Mouse (Mus musculus): ENCODE data around the gene Crocc2. TPM values are rescaled to one million over a fixed set of nuclear protein-coding genes. Genes with fewer than 3 reads are reported as not detected.
"Not testable (repeated sequence)": the region's sequence is repeated elsewhere in the genome, so short reads cannot be mapped to it uniquely, and the experiment has no call there.

Crocc2 gene
- total RNA-seq, 2 experiments from 2014 or later = 0.22 to 0.36 TPM

GRCm38 (mm10) chr1:93174399-93174798 lies 5.9 kb downstream of the Crocc2 start:
- Histone ChIP-seq H3K4me3 (no peak overlapping the region), H3K27ac (no peak overlapping the region)
- TF ChIP-seq CTCF (conservative IDR thresholded peaks at IDR 0.05) = peak; percentile 100
- peak; percentile 58 to 88 for DNase-seq (ENCODE audit: low spot score in 2 of 2)

- DNase-seq (ENCODE audit: low spot score in 2 of 2) = no peak
- no peak overlapping the region for H3K27ac ChIP-seq
- no peak overlapping the region for H3K4me3 ChIP-seq
- no peak for TF ChIP-seq CTCF (conservative IDR thresholded peaks at IDR 0.05)
Observed at GRCm38 (mm10) chr1:93175849-93176248, 7.3 kb downstream of the Crocc2 start.

DNA sequence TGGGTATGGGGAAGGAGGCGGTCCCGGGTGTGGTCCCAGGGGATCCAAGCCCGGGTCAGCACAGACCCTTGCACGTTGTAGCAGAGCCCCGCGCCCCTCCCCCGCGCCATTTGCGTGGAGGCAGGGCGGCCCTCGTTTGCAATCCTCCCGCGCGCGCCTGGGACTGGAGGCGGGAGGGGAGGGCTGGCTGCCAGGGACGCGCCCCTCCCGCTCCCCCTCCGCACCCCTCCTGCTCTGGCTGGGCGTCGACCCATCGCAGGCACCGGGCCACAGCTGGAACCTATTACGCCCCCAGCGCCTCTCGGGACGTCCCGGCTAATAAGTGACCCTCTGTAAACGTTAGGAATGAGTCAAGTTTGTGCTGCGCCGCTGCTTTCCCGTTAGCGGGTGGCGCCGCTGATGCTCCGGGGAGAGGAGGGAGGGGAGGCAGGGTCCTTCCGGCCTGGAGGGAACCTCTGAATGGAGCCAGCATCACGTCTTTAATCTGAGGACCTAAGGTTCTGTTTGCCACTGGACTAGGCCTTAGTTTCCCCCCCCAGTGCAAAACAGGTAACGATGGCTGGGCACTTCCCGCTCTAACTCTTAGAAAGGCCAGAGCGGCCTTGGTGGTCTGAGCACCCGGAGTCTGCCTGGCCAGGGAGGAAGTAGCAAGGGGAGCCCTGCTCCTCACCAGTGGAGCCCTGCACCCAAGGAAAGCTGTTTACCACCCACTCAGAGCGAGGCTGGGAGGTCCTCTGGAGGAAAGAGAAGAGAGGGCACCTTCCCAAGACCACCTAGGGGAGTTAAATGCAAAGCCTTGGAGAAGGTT lies 8.2 kb downstream of the Crocc2 start:
- peak; percentile 42 to 55 for DNase-seq (ENCODE audit: low spot score in 2 of 2)
- no peak for TF ChIP-seq CTCF (conservative IDR thresholded peaks at IDR 0.05)
- peak overlapping the region; percentile 48 for H3K4me3 ChIP-seq
- 0 out of 2 replicates have a peak overlapping the region, but pooled peaks have one; percentile 28 for H3K27ac ChIP-seq

GRCm38 (mm10) chr1:93182281-93182680 lies 13.8 kb downstream of the Crocc2 start:
- TF ChIP-seq CTCF (conservative IDR thresholded peaks at IDR 0.05) = no peak
- no peak for DNase-seq (ENCODE audit: low spot score in 2 of 2)
- no peak overlapping the region for H3K4me3 ChIP-seq
- no peak overlapping the region for H3K27ac ChIP-seq

- TF ChIP-seq CTCF (conservative IDR thresholded peaks at IDR 0.05) = no peak
- Histone ChIP-seq H3K27ac (no peak overlapping the region), H3K4me3 (no peak overlapping the region)
- peak; percentile 20 to 62 for DNase-seq (ENCODE audit: low spot score in 2 of 2)
Observed at GRCm38 (mm10) chr1:93184071-93184828, 15.7 kb downstream of the Crocc2 start.

DNA sequence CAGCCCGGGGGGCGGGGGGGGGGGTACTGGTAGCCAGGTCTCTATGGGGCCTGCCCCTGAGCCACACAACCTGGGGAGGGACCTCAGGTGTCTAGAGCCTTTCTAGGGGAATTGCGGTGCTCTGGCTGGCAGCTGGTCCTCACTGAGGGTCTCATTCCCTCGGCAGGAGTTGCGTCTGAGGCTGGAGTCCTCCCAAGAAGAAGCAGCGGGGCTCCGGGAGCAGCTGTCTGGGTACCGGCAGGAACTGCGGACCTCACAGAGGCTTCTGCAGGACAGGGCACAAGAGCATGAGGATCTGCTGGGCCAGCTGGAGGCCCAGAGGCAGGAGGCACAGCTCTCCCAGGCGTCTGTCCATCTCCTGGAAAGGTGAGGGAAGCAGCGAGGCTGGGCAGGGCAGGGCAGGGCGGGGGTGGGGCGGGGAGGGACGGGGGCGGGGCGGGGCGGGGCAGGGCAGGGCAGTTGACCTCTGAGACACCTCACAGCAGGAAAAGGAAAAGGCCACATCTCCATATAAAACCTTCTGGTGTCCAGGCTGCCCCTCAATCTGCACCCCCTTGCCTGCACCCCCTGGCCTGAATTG lies 22.3 kb downstream of the Crocc2 start:
- no peak for DNase-seq (ENCODE audit: low spot score in 2 of 2)
- TF ChIP-seq CTCF (conservative IDR thresholded peaks at IDR 0.05) = no peak

GRCm38 (mm10) chr1:93194961-93195360 lies 26.4 kb downstream of the Crocc2 start:
- no peak for DNase-seq (ENCODE audit: low spot score in 2 of 2)
- H3K27ac ChIP-seq = no peak overlapping the region
- no peak for TF ChIP-seq CTCF (conservative IDR thresholded peaks at IDR 0.05)
- H3K4me3 ChIP-seq = no peak overlapping the region

More for the DNA sequence above, 22.3 kb downstream of the Crocc2 start:
- Histone ChIP-seq H3K4me3 (no peak overlapping the region), H3K27ac (no peak overlapping the region)

DNA sequence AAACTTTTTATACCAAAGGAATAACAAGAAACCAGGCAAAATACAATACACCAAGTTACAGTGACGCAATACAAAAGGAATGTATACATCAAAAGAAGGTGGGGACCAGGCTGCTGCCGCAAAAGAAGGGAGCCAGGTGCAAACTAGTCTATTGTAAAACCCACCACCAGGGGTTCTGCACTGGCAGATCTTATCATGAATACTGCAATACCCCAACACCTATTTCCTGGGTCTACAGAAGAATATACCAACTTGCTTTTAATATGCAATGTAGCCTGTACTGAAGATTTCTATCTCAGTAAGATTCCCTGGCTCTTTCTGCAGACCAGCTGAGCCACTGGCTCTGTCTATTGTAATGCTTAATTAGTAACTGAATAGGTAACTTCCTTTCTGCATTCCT lies 28.9 kb downstream of the Crocc2 start:
- DNase-seq (ENCODE audit: low spot score in 2 of 2); H3K4me3 ChIP-seq; H3K27ac ChIP-seq: not testable (repeated sequence)

- no peak for TF ChIP-seq CTCF (conservative IDR thresholded peaks at IDR 0.05)
- no peak for DNase-seq (ENCODE audit: low spot score in 2 of 2)
- Histone ChIP-seq H3K4me3 (no peak overlapping the region), H3K27ac (no peak overlapping the region)
Observed at GRCm38 (mm10) chr1:93197916-93198315, 29.4 kb downstream of the Crocc2 start.

DNA sequence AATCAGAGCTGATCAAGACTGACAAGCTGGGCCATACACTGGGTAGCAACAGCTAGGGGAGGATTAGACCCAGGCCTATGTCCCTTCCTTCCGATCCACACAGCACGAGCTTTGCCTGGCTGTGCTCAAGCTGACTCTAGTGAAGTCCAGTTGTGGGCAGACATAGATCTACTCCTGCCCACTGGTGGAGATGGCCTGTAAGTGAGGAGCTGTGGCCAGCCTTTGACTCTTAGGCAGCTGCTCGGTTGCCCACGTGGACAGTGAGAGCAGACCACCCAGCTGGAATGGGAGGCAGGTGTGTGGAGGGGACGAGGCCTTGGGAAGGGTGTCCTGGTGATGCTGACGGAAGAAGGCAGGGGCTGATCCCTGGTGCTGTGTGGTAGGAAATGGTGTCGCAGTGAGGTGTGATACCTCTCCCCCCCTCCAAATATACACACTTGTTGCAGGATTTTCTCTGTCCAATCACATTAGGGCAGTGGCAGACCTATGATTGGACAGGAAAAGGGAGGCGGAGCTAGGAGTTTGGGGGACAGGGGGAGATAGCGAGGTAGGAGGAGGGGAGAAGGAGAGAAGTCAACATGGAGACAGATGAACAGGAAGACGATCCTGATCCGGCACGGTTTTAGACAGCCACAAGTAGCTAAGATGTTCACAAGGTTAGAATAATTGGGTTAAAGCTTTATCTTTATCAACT lies 37.9 kb downstream of the Crocc2 start:
- no peak overlapping the region for H3K4me3 ChIP-seq
- TF ChIP-seq CTCF (conservative IDR thresholded peaks at IDR 0.05) = peak; percentile 49
- H3K27ac ChIP-seq = no peak overlapping the region

DNA sequence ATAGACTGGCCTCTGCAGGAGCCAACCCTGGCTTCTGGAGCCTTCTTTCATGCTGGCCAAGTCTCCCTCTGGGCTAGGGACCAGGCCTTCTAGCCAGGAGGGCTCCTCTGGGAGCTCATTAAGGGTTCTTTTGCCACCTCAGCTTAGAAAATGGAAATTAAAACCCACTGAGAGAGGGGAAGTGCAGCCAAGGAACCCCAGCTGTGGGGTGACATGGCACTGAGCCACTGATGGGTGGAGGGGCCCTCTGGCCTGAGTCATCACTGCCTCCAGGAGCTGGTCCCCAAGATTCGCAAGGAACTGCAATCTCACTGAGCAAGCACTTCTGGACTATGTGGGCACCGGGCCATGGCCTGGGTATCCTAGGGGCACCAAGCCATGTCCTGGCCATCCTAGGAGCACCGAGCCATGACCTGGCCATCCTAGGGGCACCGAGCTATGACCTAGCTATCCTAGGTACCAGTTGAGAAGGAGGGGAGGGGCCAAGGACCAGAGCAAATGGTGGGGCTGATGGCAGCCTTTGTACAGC lies 39.1 kb downstream of the Crocc2 start:
- TF ChIP-seq CTCF (conservative IDR thresholded peaks at IDR 0.05) = no peak
- peak; percentile 39 to 49 for DNase-seq (ENCODE audit: low spot score in 2 of 2)
- H3K27ac ChIP-seq = no peak overlapping the region
- no peak overlapping the region for H3K4me3 ChIP-seq

More for the DNA sequence above, 37.9 kb downstream of the Crocc2 start:
- DNase-seq (ENCODE audit: low spot score in 2 of 2) = no peak

DNA sequence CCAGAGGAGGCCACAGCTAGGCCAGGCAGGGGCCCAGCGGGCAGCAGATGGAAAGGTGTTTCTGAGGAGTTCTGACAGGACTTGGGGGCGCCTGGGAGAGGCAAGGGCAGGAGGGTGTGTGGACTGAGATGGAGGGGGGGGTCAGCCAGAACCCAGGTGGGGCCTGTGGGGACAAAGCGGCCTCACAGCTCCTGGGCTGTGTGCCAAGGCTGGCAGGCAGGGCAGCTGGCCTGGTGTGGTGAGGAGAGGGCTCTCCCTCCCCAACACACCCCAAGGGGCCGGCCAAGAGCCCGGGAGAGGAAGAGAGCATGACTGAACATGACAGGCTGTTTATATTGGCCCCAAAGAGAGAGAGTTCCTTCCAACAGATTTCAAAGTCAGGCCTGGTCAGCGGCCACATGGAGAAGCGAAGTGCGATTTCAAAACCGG lies 41.7 kb downstream of the Crocc2 start:
- H3K27ac ChIP-seq = peak overlapping the region; percentile 36; the same call in 1 of the 2 replicates
- no peak overlapping the region for H3K4me3 ChIP-seq
- peak; percentile 46 to 53 for DNase-seq (ENCODE audit: low spot score in 2 of 2)
- TF ChIP-seq CTCF (conservative IDR thresholded peaks at IDR 0.05) = 0 out of 2 replicates have a peak, but pooled peaks have one; percentile 5
